Comparison of ENCODE assay signal across 8 mouse cellular contexts in the genomic region with DNA sequence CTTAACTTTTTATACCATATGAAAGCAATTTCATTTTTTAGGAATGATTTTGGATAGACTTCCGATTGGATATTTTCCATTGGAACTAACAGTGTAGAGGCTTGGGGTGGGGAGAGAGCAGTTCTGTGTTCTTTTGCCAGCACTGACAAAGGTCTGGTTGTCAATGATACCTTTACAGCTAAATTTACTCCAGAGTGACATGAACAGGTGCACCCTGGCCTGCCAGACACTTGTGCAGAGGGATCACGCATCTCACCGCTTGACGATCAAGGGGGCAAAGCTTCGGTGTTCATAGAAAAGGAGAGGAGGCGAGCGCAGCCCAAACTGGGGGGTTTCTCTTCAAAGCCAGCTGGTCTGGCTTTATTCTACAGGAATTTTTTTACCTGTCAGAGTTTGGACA. TPM values are rescaled to one million over a fixed set of nuclear protein-coding genes. Genes with fewer than 3 reads are reported as not detected.
DNase-seq lines count a peak whose midpoint lies in the region; ATAC-seq and TF ChIP-seq lines count a peak whose summit lies in the region.

A gene (plus strand): TSS at position 116 of the 400 bp plus-strand sequence.

- WGBS in embryonic facial prominence, embryonic 11.5 days, result 84% methylated on average over 7 of the region's 7 CpGs
- WGBS in heart, embryonic 12.5 days, result 80% methylated on average over 7 of the region's 7 CpGs
- 85% methylated on average over 7 of the region's 7 CpGs for WGBS in midbrain, postnatal 0 days

- no peak within 1 kb of the TSS for H3K4me3 ChIP-seq in embryonic facial prominence, embryonic 11.5 days (ENCODE audit: low read depth, low read length)
- H3K4me3 ChIP-seq in heart, embryonic 12.5 days, result no peak within 1 kb of the TSS
- H3K4me3 ChIP-seq in midbrain, postnatal 0 days (ENCODE audit: low read depth, low read length), result no peak within 1 kb of the TSS

- no peaks in the 10 kb centered on the region for H3K36me3 ChIP-seq in embryonic facial prominence, embryonic 11.5 days (replicated peaks; ENCODE audit: control insufficient read depth, insufficient read depth, low read depth, low read length)
- no peaks in the 10 kb centered on the region for H3K36me3 ChIP-seq in heart, embryonic 12.5 days
- H3K36me3 ChIP-seq in midbrain, postnatal 0 days (ENCODE audit: insufficient read depth, low read length), result no peaks in the 10 kb centered on the region

- H3K27ac ChIP-seq in embryonic facial prominence, embryonic 11.5 days (replicated peaks; ENCODE audit: low read depth, low read length), result no peak within 1 kb of the TSS
- H3K27ac ChIP-seq in heart, embryonic 12.5 days (ENCODE audit: poor library complexity, severe bottlenecking), result no peak within 1 kb of the TSS
- H3K27ac ChIP-seq in midbrain, postnatal 0 days (ENCODE audit: low read depth, low read length), result no peak within 1 kb of the TSS

- intact Hi-C loops in left cerebral cortex, postnatal 14 days (cut with DNase I), result no loop called here

- H3K4me2 ChIP-seq in embryonic facial prominence, embryonic 11.5 days (ENCODE audit: low read depth, low read length), result no peak within 1 kb of the TSS
- H3K4me2 ChIP-seq in heart, embryonic 12.5 days, result no peak within 1 kb of the TSS
- H3K4me2 ChIP-seq in midbrain, postnatal 0 days (ENCODE audit: low read depth, low read length, poor library complexity, severe bottlenecking), result no peak within 1 kb of the TSS

- ATAC-seq in embryonic facial prominence, embryonic 11.5 days (replicated peaks; ENCODE audit: insufficient number of reproducible peaks, low FRiP score, low TSS enrichment, low read depth), result no peak
- ATAC-seq in heart, embryonic 12.5 days (ENCODE audit: insufficient number of reproducible peaks, low FRiP score), result no peak
- ATAC-seq in midbrain, postnatal 0 days (ENCODE audit: low FRiP score), result no peak

- no peak for DNase-seq in adrenal gland, adult 18-20 months (ENCODE audit: low spot score in 2 of 2)
- DNase-seq in adrenal gland, adult (ENCODE audit: inconsistent age in 2 of 2, low spot score in 1 of 2), result no peak
- DNase-seq in embryonic facial prominence, embryonic 11.5 days (ENCODE audit: low spot score), result no peak
- no peak for DNase-seq in left cerebral cortex, postnatal 14 days (ENCODE audit: low spot score in 2 of 2)
- no peak for DNase-seq in midbrain, postnatal 0 days (ENCODE audit: low spot score)
- DNase-seq in cerebellum, postnatal 14 days, result no peak
- no peak for DNase-seq in thymus, postnatal 36 days

- no peaks in the 10 kb centered on the region for H3K4me1 ChIP-seq in embryonic facial prominence, embryonic 11.5 days (ENCODE audit: control insufficient read depth, insufficient read depth, low read length)
- no peaks in the 10 kb centered on the region for H3K4me1 ChIP-seq in heart, embryonic 12.5 days (replicated peaks)
- no peaks in the 10 kb centered on the region for H3K4me1 ChIP-seq in midbrain, postnatal 0 days (ENCODE audit: insufficient read depth, low read length)

- H3K27me3 ChIP-seq in embryonic facial prominence, embryonic 11.5 days (ENCODE audit: control insufficient read depth, insufficient read depth, low read length), result no peaks in the 10 kb centered on the region
- no peaks in the 10 kb centered on the region for H3K27me3 ChIP-seq in heart, embryonic 12.5 days (replicated peaks)
- no peaks in the 10 kb centered on the region for H3K27me3 ChIP-seq in midbrain, postnatal 0 days (ENCODE audit: insufficient read depth, low read length)

- TF ChIP-seq CTCF in midbrain, postnatal 0 days (IDR thresholded peaks at IDR 0.05), result no peak

- no peak within 1 kb of the TSS for H3K9ac ChIP-seq in embryonic facial prominence, embryonic 11.5 days (replicated peaks; ENCODE audit: low read length)
- H3K9ac ChIP-seq in heart, embryonic 12.5 days, result no peak within 1 kb of the TSS
- no peak within 1 kb of the TSS for H3K9ac ChIP-seq in midbrain, postnatal 0 days (replicated peaks; ENCODE audit: low read length, poor library complexity, severe bottlenecking)

- no peaks in the 10 kb centered on the region for H3K9me3 ChIP-seq in embryonic facial prominence, embryonic 11.5 days (replicated peaks; ENCODE audit: control insufficient read depth, low read length)
- H3K9me3 ChIP-seq in heart, embryonic 12.5 days (replicated peaks), result no peaks in the 10 kb centered on the region
- H3K9me3 ChIP-seq in midbrain, postnatal 0 days (ENCODE audit: low read length), result no peaks in the 10 kb centered on the region

RNA-seq across cellular contexts. Expression of the gene that starts here (rescaled TPM):
- 10 to 100 TPM; 25.8 to 30.8 TPM for total RNA-seq in adrenal gland, adult 18-20 months (2021)
- 29.8 and 35.0 TPM in 2 replicates for polyA plus RNA-seq in embryonic facial prominence, embryonic 11.5 days (2014; fragmentation: Nextera tagmentation; extraction: Ambion mirVana)
- 117 and 127 TPM in 2 replicates for polyA plus RNA-seq in heart, embryonic 12.5 days (2016; fragmentation: Nextera tagmentation; extraction: Ambion mirVana)
- total RNA-seq in left cerebral cortex, postnatal 14 days (2021), result 1,000 to 10,000 TPM in 1 of 2 experiments, 100 to 1,000 TPM in 1; 845 to 1,036 TPM
- total RNA-seq in midbrain, postnatal 0 days (2014; rRNA removed), result 32.9 and 35.1 TPM in 2 replicates
- polyA plus RNA-seq in midbrain, postnatal 0 days (2015; fragmentation: Nextera tagmentation; extraction: Ambion mirVana), result 44.6 and 50.7 TPM in 2 replicates

Comparison
In these comparisons a context has a peak if more than half of its experiments do, and no peak if none do; other contexts are left out.
1. RNA of the gene that starts here (total RNA-seq): 845 to 1,036 TPM in left cerebral cortex, postnatal 14 days; 32.9 to 35.1 TPM in midbrain, postnatal 0 days and 25.8 to 30.8 TPM in adrenal gland, adult 18-20 months; every median in the first group is over 10 times any median in the second.